Mouse (Mus musculus): Measurements from ENCODE around the gene Pi16.

- no peak for TF ChIP-seq TCF12 (IDR thresholded peaks at IDR 0.05; ENCODE audit: insufficient read depth, poor library complexity, severe bottlenecking)
- TF ChIP-seq POLR2A (IDR thresholded peaks at IDR 0.05; ENCODE audit: insufficient read length, low read depth): no peak
- no peak for TF ChIP-seq POLR2AphosphoS2 (IDR thresholded peaks at IDR 0.05; ENCODE audit: insufficient read length, low read depth)
- no peak for TF ChIP-seq CEBPB (IDR thresholded peaks at IDR 0.05; ENCODE audit: insufficient read depth, poor library complexity, severe bottlenecking)
- no peak for TF ChIP-seq MYOD1 (IDR thresholded peaks at IDR 0.05; ENCODE audit: control insufficient read depth in 1 of 3, insufficient read length in 2 of 3, low read depth in 2 of 3)
- TF ChIP-seq USF1 (IDR thresholded peaks at IDR 0.05; ENCODE audit: low read depth): no peak
- no peak for TF ChIP-seq SRF (IDR thresholded peaks at IDR 0.05; ENCODE audit: control insufficient read depth, insufficient read length, low read depth)
- TF ChIP-seq MAX (IDR thresholded peaks at IDR 0.05; ENCODE audit: low read depth): no peak
- TF ChIP-seq TCF3 (IDR thresholded peaks at IDR 0.05; ENCODE audit: insufficient read length, low read depth): no peak
- no peak for TF ChIP-seq E2F4 (IDR thresholded peaks at IDR 0.05; ENCODE audit: insufficient read depth)
- no peak for TF ChIP-seq REST (IDR thresholded peaks at IDR 0.05; ENCODE audit: insufficient read depth, insufficient read length)
Observed at GRCm38 (mm10) chr17:29375871-29376270, 58.4 kb downstream of the Pi16 start.

Measured in myocyte (in vitro differentiated cells).